Mouse (Mus musculus) ES-Bruce4 (cell line): ENCODE results near the gene Tmem72.

Source experiments
- CTCF ChIP-seq: IDR thresholded peaks from one replicate; pipeline ENCODE4 v1.8.1; 2011; ENCODE audit warnings: low read depth, low read length
- POLR2A ChIP-seq: IDR thresholded peaks from one replicate; pipeline ENCODE4 v1.8.1; 2011; ENCODE audit warnings: low read length; ENCODE audit not compliant: insufficient read depth

- TF ChIP-seq CTCF (no peak), POLR2A (no peak)
These were observed 40.3 kb downstream of the Tmem72 start for GRCm38 (mm10) chr6:116676355-116676913.
